Mouse (Mus musculus): ENCODE data around the gene Cenpb. TPM values are rescaled to one million over a fixed set of nuclear protein-coding genes. Genes with fewer than 3 reads are reported as not detected.
A peak's percentile ranks its signal among the peaks of the same experiment; 100 is the strongest.

The Cenpb gene
- polyA plus RNA-seq, 1 experiment, result 28.5 TPM

DNA sequence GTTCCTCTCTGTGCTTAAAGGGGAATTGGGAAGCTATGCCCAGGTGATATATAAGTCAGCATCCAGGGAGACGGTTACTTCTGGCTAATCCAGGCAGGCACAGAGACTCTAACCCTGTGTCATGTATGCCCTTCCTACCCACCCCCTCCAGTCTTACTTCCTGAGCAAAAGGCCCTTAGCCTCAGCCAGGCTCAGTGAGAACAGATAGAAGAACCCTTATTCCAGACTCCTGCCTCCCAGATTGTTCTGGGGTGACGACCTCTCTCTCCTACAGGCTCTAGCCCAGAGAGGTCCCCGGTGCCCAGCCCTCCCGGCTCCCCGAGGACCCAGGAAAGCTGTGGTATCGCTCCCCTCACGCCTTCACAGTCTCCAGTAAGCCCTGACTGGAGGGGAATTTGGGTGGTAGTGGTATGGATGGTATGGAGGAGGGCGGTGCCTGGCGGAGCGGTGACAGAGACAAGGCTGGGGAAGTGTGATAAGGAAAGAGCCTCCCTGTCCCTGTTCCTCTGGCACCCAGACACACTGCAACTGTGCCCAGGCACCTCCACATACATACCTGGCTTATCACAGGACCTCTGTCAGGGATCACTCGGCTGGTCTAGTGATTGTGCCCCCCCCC is 44.2 kb downstream of the Cenpb start:
- H3K4me3 ChIP-seq (replicated peaks; ENCODE audit: control insufficient read depth, low read depth, low read length), result no peak overlapping the region
- TF ChIP-seq POLR2A (IDR thresholded peaks at IDR 0.05; ENCODE audit: borderline replicate concordance, control insufficient read depth, low read depth, low read length), result peak; percentile 31; the same call in 1 of the 2 replicates
- TF ChIP-seq CTCF (IDR thresholded peaks at IDR 0.05; ENCODE audit: control insufficient read depth, insufficient read depth, low read length), result no peak
- H3K4me1 ChIP-seq (ENCODE audit: control insufficient read depth, insufficient read depth, low read length), result peaks cover 5% of the 10 kb centered on the region; the same call in 1 of the 2 replicates
- peak overlapping the region; percentile 82 for H3K27ac ChIP-seq (ENCODE audit: control insufficient read depth, insufficient read depth, low read depth, low read length, poor library complexity)
- 64% methylated on average over 11 of the region's 11 CpGs for WGBS

DNA sequence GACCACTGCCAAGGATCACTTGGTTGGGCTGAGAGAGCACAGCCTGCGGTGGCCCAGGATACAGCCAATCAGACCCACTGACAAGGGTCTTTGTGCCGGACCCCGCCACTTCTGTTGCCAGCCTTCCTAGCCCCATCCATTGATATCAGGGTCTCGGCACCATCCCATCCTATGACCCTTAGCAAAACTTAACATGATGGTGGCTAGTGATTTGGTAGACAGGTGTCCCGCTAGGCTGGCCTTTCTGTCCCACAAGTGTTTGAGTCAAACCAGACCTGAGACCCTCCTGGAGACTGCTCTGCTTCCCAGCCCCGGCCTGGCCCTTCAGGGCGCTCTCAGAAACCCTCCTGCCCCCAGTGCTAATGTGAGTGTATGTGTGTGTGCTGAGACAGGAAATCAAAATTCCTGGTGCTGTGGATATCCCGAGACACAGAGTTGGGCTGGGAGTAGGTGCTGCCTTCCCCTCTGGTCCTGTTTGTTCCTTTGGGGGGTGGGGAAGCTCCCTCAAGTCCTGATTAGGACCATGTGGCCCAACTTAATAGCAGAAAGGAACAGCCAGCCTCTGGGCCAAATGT is 45.0 kb downstream of the Cenpb start:
- TF ChIP-seq POLR2A (IDR thresholded peaks at IDR 0.05; ENCODE audit: borderline replicate concordance, control insufficient read depth, low read depth, low read length) (no peak), CTCF (IDR thresholded peaks at IDR 0.05; ENCODE audit: control insufficient read depth, insufficient read depth, low read length) (no peak)
- H3K4me1 ChIP-seq (ENCODE audit: control insufficient read depth, insufficient read depth, low read length), result peaks cover 5% of the 10 kb centered on the region; the same call in 1 of the 2 replicates

DNA sequence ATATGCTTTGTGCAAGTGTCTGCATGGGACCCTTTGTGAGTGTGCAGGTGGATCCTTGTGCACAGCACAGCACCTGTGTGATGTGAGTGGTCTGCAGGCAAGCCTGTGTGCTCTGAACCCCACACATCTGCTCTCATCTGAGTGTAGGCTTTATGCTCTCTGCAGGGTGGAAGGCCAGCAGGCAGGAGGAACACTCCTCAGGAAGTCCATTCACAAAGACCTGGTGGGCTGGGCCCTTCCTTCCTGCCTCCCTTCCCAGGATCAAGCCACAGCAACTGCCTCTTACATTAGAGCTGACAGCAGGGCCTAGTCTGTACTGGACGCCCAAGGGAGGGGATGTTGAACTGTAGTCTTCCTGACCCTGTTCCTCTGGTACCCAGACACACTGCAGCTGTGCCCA is 45.5 kb downstream of the Cenpb start:
- H3K27ac ChIP-seq (ENCODE audit: control insufficient read depth, insufficient read depth, low read depth, low read length, poor library complexity), result peak overlapping the region; percentile 17; the same call in 1 of the 2 replicates
- peaks cover 5% of the 10 kb centered on the region; the same call in 1 of the 2 replicates for H3K4me1 ChIP-seq (ENCODE audit: control insufficient read depth, insufficient read depth, low read length)
- TF ChIP-seq CTCF (IDR thresholded peaks at IDR 0.05; ENCODE audit: control insufficient read depth, insufficient read depth, low read length), result no peak
- TF ChIP-seq POLR2A (IDR thresholded peaks at IDR 0.05; ENCODE audit: borderline replicate concordance, control insufficient read depth, low read depth, low read length), result no peak
- no peak overlapping the region for H3K4me3 ChIP-seq (replicated peaks; ENCODE audit: control insufficient read depth, low read depth, low read length)
- 10% methylated on average over 1 of the region's 1 CpGs for WGBS

More for the DNA sequence above, 45.0 kb downstream of the Cenpb start:
- 86% methylated on average over 8 of the region's 8 CpGs for WGBS
- Histone ChIP-seq H3K4me3 (replicated peaks; ENCODE audit: control insufficient read depth, low read depth, low read length) (no peak overlapping the region), H3K27ac (ENCODE audit: control insufficient read depth, insufficient read depth, low read depth, low read length, poor library complexity) (peak overlapping the region; percentile 82)

GRCm38 (mm10) chr2:131132930-131133547 is 46.8 kb downstream of the Cenpb start, which contains the start of gene Gm11037:
Gm11037 (plus strand) TSS chr2:131133497.
- Histone ChIP-seq H3K27ac (ENCODE audit: control insufficient read depth, insufficient read depth, low read depth, low read length, poor library complexity) (no peak within 1 kb of the TSS; the same call in 1 of the 2 replicates), H3K4me3 (replicated peaks; ENCODE audit: control insufficient read depth, low read depth, low read length) (no peak within 1 kb of the TSS), H3K4me1 (ENCODE audit: control insufficient read depth, insufficient read depth, low read length) (peaks cover 7% of the 10 kb centered on the region; the same call in 1 of the 2 replicates)
- 85% methylated on average over 9 of the region's 9 CpGs for WGBS
- TF ChIP-seq POLR2A (IDR thresholded peaks at IDR 0.05; ENCODE audit: borderline replicate concordance, control insufficient read depth, low read depth, low read length) (no peak), CTCF (IDR thresholded peaks at IDR 0.05; ENCODE audit: control insufficient read depth, insufficient read depth, low read length) (no peak)

DNA sequence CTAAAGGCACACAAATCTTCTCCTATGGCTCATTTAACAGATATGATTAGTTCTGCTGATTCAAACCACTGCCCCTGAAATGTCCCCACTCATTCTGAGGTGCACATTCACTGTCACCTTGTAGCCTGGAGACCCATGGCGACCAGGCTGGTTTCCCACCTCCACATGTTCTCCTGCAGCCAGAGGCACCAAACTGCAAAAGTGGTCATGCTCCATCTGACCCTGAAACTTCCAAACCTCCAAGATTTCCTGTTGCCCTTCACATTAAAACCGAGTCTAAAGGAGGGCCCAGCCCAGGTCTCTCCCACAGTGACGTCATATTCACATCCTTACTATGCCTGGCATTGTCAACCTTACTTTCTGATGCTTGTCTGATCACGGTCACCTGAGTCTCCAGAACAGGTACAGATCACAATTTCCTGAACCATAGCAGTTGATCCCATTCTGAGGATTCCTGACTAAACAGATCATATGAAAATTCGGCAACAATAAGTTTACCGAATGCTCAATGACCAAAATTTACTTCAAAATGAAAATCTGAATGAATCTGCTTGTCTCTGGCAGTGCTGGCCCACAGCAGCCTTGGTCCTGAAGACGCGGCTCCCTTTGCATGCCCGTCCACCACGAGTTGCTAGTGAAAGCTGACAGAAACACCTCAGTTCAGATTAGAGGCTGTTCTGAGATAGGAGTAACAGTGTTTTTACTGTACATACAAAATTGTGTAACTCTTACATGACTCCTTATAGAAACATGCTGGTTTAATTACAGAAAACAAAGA is 47.6 kb downstream of the Cenpb start:
- whole genome bisulfite sequencing, result 81% methylated on average over 10 of the region's 10 CpGs
- TF ChIP-seq CTCF (IDR thresholded peaks at IDR 0.05; ENCODE audit: control insufficient read depth, insufficient read depth, low read length) (no peak), POLR2A (IDR thresholded peaks at IDR 0.05; ENCODE audit: borderline replicate concordance, control insufficient read depth, low read depth, low read length) (no peak)
- H3K4me1 ChIP-seq (ENCODE audit: control insufficient read depth, insufficient read depth, low read length), result peaks cover 7% of the 10 kb centered on the region; the same call in 1 of the 2 replicates
- H3K4me3 ChIP-seq (replicated peaks; ENCODE audit: control insufficient read depth, low read depth, low read length), result no peak overlapping the region
- H3K27ac ChIP-seq (ENCODE audit: control insufficient read depth, insufficient read depth, low read depth, low read length, poor library complexity), result no peak overlapping the region

- Histone ChIP-seq H3K4me3 (replicated peaks; ENCODE audit: control insufficient read depth, low read depth, low read length) (no peak overlapping the region), H3K4me1 (ENCODE audit: control insufficient read depth, insufficient read depth, low read length) (peaks cover 5% of the 10 kb centered on the region; the same call in 1 of the 2 replicates), H3K27ac (ENCODE audit: control insufficient read depth, insufficient read depth, low read depth, low read length, poor library complexity) (no peak overlapping the region)
- TF ChIP-seq POLR2A (IDR thresholded peaks at IDR 0.05; ENCODE audit: borderline replicate concordance, control insufficient read depth, low read depth, low read length) (no peak), CTCF (IDR thresholded peaks at IDR 0.05; ENCODE audit: control insufficient read depth, insufficient read depth, low read length) (no peak)
- WGBS, result 82% methylated on average over 2 of the region's 2 CpGs
Observed at GRCm38 (mm10) chr2:131130849-131131248, 49.0 kb downstream of the Cenpb start.

DNA sequence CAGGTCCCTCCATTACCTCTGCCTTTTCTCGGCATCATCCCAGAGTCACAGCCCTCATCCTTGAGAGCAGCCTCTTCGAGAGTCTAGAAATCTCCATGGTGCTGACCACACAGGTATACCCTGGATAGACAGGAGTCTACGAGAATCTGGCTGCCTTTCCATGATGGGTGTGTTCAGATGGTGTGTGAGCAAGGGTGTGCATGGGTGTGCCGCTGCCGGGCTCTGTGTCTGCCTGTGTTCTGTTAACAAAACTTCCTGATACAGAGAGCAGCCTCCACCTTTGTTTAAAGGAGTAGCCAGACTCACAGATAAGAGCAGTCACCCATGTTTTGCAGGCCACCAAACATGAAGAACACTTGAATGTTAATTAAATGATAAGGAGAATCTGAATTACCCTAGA is 50.0 kb downstream of the Cenpb start:
- TF ChIP-seq CTCF (IDR thresholded peaks at IDR 0.05; ENCODE audit: control insufficient read depth, insufficient read depth, low read length), result no peak
- peaks cover 3% of the 10 kb centered on the region; the same call in 1 of the 2 replicates for H3K4me1 ChIP-seq (ENCODE audit: control insufficient read depth, insufficient read depth, low read length)
- no peak overlapping the region for H3K27ac ChIP-seq (ENCODE audit: control insufficient read depth, insufficient read depth, low read depth, low read length, poor library complexity)
- 75% methylated on average over 5 of the region's 5 CpGs for WGBS
- H3K4me3 ChIP-seq (replicated peaks; ENCODE audit: control insufficient read depth, low read depth, low read length), result no peak overlapping the region

Data from bone marrow, adult 2 months (tissue).